Mouse (Mus musculus) skeletal muscle tissue, adult 2 months (tissue): ENCODE measurements around the gene Micu1.
"Not testable (repeated sequence)": the region's sequence is repeated elsewhere in the genome, so short reads cannot be mapped to it uniquely, and the experiment has no call there.

Source experiments
- DNase-seq: peaks from one replicate; pipeline ENCODE4 v3.0.0-alpha.2; 2012; ENCODE audit warnings: low read depth, low spot score

Micu1 gene

DNA sequence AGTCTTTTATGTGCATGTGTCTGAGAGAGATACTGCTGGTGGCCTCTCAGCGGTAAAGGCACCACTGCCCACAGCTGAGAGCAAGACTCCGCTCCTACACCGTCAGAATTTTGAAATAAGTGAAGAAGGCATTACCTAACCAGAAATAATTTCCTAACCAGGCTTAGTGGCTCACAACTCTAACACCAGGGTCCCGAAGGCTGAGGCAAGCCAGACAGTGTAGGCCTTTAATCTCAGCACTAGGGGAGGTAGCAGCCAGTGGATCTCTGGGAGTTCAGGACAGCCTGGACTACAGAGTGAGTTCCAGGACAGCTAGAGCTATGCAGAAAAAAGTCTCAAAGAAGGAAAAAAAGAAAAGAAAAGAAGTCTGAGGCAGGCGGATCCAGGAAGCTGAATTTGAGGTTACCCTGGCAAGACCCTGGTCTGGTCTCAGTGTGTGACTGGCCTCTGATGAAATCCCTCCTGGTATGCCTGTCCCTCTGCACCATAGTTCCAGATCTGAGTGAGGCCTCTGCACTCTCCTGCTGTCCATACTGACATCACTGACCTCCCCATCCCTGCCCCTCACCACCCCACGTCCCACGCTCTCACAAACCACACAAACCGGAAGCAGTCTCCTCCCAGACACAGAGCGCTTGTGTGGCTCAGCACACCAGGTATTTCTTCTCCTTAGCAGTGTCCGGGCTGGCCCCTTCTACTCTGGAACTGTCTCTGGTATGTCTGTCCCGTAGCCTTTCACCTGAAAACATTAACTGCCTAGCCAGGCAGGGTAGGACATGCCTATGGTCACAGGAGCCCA lies 146.0 kb downstream of the Micu1 start:
- no peak for DNase-seq

DNA sequence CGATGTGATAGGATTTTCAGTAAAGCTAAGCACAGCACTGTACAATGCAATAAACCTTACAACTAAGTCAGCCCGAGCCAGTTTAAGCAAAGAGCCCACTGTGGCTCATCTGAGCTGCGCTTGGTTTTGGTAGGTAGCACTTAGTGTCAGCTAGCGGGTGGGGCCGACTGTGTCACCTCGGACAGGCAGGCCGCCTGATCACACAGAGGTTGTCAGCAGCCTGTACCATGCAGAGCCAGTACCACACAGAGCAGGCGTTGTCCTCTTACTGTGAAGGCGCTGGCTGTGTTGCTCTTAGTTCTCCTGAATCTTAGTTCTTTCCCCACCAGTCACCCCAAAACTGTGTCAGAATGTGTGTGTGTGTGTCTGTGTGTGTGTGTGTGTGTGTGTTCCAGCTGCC lies 146.7 kb downstream of the Micu1 start:
- no peak for DNase-seq

DNA sequence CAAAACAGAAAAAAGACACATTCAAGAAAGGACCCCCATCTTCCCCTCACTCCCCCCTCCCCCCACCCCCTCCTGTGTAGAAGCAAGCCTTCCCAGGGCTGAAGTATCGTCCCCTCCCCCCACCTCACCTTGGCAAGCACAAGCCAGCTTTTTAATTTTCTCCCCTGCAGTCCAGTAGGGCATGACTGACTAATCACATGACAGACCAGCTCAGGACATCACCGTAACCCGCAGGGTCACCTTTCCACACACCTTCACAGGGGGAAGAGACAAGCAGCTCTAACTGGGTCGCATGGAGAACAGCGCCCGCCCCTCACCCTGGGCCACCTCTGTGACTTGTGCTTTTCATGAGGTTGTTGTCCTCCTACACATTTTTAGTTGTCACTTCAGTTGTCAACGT lies 147.1 kb downstream of the Micu1 start:
- no peak for DNase-seq

DNA sequence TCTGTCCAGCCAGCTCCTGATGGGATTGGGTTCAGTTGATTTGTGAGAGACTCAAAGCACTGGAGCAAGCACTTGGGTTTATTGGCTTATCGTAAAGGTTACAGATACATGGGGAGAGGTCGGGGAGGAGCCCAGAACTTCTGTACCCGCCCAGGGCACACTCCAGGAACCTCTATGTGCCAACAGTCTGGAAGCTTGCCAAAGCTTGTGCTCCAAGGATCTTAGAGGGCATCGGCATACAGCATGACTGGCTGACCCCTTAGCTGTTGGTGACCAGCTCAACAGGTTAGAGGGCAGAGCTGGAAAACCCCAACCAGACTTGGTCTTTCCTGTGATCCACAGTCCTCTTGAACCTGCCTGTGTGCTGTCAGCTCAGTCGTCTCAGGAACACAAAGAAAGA lies 154.9 kb downstream of the Micu1 start:
- DNase-seq: no peak

DNA sequence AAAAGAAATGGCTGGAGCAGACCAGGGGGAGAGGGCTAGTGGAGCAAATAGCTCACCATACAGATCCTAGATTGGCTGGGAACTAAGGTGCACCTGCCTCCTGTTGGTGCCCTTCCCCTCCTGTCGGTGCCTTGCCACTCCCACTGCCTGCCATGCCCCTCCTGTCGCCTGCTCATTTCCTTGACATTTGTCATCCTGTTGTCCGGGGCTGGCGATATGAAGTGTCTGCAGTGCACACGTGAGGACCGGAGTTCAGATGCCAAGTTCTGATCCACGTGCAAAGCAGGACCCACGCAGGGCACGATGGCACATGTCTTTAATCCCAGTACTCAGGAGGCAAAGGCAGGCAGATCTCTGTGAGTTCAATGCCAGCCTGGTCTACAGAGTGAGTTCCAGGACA lies 158.4 kb downstream of the Micu1 start:
- no peak for DNase-seq

DNA sequence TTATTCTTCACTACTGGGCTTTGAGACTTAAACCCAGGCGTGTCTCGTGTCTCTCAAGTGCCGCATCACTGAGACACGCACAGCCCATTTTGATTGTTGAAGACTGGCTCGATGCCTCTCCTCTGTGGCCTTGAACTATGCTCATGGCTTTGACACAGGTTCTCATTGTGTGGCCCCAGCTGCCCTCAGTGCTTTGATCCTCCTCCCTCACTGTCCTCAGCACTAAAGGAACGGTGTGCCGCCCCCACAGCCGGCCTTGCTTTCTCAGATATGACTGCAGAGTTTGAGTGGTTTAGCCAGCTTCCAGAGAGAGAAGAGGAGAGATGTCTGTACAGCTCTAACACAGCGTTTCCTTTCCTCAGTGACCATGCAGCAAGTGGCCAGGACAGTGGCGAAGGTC lies 158.9 kb downstream of the Micu1 start:
- no peak for DNase-seq

DNA sequence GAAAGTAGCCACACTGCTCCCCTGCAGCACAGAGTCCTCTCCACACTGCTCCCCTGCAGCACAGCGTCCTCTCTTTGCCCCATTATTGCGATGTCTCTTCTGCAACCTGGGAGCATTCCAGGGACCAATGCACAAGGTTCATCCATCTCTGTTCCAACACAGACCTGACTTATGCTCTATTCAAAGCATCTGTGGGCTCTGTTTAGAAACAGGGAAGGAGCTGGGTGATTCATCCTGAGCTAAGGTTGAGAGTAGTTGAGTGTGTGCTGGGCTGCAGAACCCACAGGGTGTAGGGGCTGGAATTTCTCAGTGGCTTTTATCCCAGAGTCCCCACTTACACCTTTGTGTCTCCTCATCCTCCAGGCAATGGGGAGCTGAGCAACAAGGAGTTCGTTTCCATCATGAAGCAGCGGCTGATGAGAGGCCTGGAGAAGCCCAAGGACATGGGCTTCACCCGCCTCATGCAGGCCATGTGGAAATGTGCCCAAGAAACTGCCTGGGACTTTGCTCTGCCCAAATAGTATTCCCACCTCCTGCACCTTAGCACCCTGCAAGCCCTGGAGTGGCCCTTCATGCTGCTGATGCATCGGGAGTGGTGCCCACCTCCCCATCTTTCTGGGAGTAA lies 160.7 kb downstream of the Micu1 start:
- DNase-seq: no peak

DNA sequence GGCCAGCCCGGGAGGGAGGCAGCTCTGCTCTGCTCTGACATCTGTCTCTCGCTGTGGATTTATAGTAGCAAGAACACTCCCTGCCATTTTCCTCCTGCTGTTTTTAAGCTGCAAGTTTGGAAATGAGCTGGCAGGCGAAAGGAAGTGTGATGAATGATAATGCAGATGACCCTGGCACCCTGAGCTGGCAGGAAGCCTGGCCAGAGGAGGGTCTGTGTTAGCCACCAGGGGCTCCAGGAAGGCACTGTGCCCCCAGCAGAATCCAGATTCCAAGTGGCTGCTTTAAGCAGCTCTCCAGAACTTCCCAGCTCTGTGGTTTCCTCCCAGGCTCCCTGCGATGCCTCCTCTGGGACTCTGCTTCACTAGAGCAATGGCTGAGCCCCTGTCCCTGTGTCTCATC lies 161.3 kb downstream of the Micu1 start:
- no peak for DNase-seq

DNA sequence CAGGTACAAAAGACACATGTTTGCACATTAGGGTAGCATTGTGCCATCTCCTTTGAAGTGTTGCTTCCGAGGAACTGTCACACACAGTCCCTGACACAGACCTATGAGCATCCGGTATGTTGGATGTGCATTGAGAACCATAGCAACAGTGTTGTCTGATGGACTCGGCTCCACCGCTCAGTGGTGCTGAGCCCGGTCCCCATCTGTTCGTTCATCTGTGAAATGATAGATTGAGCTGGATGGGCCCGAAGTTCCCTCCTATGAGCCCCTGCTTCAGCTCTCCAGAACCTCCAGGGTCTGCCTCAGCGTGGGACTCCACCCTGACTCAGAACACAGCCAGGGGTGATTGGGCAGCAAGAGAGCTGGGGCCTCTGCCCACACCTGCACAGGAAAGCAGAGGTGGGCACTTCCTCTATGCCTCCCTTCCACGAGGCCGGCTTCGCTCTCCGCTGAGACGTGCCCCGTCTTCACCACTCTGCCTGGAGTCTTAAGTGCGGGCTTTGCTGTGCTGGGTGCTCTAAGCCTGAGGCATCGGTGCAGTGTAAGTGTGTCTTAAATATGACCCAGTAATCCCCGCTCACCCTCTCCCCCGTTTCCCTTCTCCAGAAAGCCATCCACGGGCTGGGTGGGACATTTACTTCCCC lies 162.1 kb downstream of the Micu1 start:
- no peak for DNase-seq

DNA sequence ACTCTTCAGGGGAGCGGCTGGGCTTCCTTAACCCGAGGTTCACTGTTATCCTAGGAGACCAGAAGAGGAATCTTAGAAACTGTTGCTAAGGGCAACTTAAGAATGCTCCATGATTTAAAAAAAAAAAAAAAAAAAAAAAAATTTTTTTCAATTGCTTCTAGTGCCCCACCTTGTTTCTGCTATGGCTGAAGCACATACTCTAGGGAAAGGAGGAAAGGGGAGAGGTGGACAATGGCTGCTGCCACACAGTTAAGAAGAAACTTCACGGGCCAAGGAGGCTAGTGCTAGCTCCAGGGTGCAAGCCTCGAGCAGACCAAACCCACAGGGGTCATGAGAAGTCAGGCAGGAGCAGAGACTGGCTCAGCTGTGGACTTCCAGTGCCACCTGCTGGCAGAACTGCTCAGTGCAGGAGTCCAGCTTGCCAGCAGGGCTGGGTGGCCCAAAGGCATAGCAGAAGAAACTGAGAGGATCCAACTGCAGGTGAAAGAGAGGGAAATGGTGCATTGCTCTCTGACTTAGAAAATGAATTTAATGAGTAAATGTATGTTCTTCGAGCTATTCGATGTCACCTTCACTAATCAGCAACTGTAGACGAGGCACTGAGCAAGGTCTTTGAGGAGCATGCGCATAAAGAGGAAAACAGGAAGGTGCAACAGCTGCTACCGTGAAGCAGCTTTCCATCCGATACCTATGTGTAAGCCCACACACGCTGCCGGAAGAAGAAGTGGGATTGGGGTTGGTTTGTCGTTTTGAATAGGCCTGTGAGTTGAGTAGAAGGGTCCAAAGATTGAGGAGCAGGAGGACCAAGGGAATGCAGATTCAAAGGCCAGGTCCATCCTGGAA lies 162.8 kb downstream of the Micu1 start:
- DNase-seq: peak; percentile 81

DNA sequence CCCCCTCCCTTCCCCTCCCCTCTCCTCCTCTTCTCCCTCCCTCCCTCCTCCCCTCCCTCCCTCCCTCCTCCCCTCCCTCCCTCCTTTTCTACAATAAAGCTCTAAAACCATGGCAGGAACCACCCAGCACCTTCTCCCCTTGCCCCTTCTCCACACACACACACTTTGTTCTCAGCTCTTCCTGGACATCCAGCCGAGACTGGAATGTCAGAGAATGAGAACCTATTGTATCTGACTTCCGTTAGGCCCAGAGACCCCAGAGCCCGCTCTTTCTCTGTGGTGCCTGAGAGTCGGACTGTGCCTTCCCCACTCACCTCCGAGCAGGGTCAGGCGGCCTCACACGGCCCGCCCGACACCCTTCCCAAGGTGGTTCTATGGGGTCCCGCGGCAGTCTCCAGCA lies 166.0 kb downstream of the Micu1 start:
- DNase-seq: no peak

DNA sequence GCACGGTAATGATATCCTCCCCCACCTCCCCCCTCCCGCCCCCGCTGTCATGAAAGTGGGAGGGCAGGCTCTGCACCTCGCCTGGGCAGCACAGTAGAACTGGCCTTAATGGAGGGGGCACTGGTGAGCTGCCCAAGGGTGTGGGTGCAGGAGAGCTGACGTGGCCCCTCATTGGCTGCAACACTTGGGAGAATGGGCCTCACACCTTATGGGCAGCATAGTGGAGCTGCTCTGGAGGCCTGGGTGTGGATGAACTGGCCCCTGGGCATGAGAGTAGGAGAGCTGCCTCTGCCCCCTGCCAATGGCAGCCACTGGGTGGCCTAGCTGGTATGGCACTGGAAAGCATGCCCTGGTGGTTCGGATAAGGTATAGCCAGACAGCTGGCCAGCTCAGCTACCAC lies 167.8 kb downstream of the Micu1 start:
- no peak for DNase-seq

DNA sequence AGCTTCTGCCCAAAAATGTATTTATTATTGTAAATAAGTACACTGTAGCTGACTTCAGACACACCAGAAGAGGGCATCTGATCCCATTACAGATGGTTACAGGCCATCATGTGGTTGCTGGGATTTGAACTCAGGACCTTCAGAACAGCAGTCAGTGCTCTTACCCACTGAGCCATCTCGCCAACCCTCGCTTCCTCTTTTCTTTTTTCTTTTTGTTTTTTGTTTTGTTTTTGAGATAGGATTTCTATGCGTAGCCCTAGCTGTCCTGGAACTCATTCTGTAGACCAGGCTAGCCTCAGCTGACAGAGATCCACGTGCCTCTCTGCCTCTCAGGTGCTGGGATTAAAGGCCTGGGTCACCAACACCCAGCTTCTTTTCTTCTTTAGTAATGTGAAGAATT lies 170.4 kb downstream of the Micu1 start:
- DNase-seq: not testable (repeated sequence)

DNA sequence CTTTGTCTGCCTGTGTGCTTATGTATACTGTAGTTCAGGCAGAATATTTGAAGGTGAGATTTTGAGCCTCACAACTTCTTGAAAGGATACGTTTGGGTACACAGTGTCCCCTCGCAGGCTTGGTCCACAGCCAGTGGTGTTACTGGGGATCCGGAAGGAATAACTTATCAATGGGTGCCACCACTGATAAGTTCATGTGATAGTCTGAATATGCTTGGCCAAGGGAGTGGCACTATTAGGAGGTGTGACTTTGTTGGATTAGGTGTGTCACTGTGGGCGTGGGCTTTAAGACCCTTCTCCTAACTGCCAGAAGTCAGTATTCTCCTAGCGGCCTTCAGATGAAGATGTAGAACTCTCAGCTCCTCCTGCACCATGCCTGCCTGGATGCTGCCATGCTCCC lies 170.9 kb downstream of the Micu1 start:
- no peak for DNase-seq

DNA sequence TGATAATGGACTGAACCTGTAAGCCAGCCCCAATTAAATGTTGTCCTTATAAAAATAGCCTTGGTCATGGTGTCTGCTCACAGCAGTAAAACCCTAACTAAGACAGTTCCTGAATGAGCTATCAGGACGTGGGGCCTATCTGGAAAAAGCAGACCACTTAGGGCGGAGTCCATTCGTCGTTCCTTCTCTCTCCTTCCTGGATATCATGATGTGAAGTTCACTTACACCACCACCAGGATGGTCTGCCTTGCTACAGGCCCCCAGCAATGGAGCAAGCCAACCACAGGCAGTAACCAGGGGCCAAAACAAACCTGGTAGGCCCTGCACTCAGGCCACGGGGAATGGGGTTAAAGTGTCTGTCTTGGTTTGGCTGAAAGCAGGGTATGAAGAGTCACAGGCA lies 171.3 kb downstream of the Micu1 start:
- DNase-seq: no peak

DNA sequence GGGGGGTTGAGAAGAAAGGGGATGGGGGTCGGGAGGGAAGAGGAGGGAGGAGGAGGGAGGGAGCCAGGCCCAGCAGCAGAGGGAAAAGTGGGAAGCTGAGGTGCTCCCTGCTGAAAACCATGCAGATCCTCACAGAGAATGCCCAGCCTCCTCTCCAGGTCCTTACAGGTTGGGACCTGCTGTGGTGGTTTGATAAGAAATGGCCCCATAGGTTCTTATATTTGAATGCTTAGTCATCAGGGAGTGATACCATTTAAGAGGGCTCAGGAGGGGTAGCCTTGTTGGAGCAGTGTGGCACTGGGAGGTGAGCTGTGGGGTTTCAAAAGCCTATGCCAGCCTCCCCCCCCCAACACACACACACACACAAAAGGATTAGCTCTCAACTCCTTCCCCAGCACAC lies 173.1 kb downstream of the Micu1 start:
- DNase-seq: no peak

DNA sequence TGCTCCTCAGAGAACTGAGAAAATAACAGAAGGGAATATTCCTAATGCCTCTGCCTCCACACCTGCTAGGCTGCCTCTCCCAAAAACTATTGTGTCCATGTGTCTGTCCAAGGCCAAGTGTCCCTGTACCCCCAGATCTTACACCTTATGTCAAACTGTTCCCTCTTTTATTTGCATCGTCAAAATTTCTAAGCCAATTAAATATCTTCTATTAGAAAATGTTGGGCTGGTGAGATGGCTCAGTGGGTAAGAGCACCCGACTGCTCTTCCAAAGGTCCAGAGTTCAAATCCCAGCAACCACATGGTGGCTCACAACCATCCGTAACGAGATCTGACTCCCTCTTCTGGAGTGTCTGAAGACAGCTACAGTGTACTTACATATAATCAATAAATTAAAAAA lies 174.4 kb downstream of the Micu1 start:
- DNase-seq: not testable (repeated sequence)

DNA sequence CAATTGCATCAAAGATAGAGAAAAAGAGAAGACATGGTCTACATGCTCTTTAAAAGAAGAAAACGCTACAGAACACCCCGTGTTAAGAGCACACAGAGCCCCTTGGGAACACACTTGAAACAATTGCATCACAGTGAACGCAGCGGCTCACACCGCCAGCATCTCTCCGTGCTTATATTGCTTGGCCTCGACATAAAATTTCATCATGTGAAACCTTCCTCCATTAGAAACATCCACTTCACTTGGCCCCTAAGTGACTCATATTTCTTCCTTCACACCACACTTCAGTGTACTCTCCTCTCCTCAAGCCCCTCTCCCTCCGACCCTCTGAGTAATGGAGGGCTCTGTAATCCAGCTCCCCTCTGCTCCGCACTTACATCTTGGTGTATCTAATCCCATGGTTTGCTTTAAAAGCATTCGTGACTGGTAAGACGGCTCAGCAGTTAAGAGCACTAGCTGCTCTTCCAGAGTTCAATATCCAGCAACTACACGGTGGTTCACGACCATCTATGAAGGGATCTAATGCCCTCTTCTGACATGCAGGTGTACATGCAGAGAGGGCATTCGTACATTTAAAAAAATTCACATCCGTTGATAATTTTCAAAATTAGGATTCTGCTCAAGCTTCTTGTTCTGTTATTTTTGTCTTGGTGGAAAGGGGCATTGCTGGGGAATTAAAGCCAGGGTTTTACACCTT lies 175.3 kb downstream of the Micu1 start:
- no peak for DNase-seq

DNA sequence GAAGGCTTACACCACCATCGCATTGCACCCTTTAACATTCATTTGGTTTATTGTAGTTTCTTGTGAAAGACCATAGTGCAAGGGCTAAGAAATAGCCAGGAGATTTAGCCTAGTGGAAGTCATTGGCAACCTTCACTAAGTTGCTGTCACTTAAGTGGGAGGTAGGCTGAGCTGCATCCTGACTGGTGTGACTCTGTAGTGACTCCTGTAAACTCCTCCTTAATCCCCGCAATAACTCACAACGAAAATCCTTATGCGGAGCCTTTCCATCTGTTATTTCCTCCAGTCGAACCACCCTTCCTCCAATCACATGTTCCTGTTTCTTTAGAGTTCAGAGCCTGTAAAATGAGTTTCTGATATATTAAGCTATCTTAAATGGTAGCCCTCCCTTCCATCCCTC lies 176.5 kb downstream of the Micu1 start:
- no peak for DNase-seq

DNA sequence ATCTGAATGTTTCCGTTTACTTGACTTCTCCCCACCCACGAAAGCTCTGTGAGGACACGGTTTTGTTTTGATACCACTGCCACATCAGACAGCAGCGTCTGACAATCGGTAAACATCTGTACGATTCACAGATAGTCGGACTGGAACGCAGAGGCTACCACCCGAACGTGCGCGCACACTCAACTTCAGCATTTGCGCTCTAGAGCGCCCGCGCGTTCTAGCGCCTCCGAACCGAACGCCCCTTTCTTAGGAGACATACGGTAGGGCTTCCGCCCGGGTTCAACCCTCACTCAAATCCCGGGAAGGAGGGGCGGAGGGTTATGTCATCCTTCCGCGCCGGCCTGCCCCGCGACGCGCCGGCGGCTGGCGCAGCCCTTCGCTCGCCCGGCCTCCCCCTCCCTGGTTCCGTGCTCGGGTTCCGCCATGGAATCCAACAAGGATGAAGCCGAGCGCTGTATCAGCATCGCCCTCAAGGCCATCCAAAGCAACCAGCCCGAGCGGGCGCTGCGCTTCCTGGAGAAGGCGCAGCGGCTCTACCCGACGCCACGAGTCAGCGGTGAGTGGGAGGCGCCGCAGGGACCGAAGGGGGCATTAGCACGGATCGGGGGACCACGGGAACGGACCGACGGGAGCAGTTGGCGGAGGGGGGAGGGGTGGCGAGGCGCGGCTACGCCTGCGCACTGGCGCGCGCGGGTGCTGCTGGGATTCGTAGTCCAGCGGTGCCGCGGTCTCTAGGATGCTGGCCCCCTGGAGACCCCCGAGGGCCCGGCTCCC lies 177.2 kb downstream of the Micu1 start, which contains the start of gene Dnajb12:
TSS of gene Dnajb12 (plus strand) at position 302 of the 774 bp plus-strand sequence.
- DNase-seq: peak; percentile 93

DNA sequence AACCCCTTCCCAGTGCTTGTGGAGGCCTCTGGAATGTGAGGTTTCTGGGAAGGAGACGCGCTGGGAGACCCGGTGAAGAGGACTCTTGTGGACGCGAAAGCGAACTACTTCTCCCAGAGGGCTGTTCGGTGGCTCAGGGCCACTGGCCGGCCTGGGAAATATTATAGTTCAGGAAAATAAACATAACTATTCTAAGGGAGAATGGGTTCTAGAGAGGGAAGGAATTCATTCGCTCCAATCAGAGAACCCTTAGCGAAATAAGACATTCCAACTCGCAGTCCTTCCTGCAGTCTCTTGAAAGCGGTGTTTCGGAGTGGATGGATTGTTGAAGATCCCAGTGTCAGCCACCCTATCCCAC lies 177.7 kb downstream of the Micu1 start:
- DNase-seq: no peak
